Mouse (Mus musculus): ENCODE measurements around the gene Pef1.

Pef1 gene

DNA sequence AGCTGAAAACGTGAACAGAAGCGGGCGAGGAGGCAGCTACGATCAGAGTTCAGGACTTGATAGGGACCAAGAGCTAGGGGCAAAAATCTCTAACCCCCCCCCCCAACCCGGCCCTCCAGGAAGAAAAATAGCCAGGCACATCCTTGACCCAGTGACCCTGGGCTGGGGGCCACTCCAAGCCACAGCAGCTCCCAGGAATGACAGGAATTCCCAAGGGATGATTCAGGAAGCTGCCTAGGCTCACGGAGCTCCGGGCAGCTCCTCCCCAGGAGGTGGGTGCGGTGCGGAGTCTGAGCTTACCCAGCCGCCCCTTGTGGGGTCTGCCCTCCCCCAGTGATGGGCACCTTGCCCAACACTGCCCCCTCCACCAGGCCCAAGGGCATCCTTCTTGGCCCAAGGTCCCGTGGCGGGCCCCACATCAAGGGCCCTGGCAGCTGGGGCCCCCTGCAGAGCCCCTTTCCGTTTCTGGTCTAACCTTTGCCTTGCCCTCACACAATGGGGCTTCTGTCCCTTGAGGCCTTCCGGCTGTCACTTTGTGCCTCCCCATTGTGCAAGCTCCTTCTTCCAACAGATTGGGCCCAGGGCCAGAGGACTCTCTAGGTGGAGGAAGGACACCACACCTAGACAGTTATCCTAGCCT, 72.8 kb downstream of the Pef1 start, which contains the start of gene Tinagl1:
TSS of gene Tinagl1 (minus strand) at position 51 of the 640 bp plus-strand sequence.
- DNase-seq (ENCODE audit: low spot score in 2 of 2): no peak

DNA sequence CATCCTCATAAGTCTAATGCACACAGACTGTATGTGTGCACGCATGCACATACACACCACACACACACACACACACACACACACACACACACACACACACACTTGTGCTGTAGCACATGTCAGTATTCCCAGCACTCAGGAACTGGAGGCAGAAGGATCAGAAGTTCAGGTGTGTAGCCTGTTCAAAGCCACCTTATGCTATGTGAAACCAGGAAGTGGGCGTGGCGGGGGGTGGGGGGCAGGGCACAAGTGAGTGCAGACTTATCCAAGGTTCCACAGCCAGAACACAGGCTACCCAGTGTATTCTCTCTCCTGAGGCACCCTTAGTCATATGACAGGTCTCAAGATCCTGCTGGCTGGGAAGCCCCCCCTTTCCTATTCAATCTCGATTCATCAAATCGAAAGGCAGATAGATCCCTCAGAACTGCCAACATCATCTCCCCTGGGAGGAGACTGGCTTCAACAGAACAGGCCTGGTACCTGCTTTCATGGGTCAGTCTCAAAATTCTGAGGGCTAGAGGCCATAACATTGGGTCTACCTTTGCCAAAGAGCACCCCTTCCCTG, 73.9 kb downstream of the Pef1 start:
- DNase-seq (ENCODE audit: low spot score in 2 of 2): no peak

DNA sequence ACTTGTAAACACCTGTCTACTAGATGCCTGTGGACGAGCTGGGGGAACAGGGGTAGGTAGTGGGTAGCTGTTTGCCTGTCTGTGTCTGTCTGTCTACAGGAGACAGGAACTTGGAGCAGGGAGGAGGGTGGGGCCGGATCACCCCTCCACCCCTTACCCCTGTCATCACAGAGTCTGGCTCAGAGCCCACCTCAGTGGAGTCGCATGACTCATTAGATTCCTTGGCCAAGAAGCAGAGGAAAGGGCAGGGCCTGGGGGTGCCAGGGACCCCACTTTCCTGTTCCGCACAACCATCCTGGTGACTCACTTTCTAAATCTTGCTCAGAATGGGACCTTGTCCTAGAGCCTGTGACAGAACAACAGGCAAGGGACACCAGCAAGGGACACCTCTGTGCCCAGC, 74.7 kb downstream of the Pef1 start:
- no peak for DNase-seq (ENCODE audit: low spot score in 2 of 2)

DNA sequence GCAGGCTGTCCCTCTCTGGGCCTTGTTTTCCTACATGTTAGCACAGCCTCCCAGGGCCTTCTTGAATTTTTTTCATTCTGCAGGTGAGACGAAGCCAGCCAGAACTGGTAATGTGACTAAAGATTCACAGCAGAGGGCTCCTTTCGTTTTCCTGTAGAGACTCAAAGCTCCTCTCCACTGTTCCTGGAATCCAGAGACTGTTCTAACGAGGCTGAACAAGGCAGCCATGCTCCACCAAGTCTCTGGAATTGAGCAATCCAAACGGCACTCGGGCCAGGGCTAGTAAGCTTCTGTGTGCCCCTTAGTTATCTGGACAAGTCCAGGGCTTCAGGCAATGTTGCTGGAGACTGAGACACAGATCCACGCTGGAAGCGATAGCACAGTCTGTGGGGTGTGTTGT, 75.2 kb downstream of the Pef1 start:
- DNase-seq (ENCODE audit: low spot score in 2 of 2): no peak

Data from left cerebral cortex, adult 9 months (tissue).